Mouse (Mus musculus) bone marrow macrophage, adult 2 months (primary cell): ENCODE data around the gene Tenm3.

Experiments used
- CTCF ChIP-seq: IDR thresholded peaks from 2 replicates; pipeline ENCODE4 v1.5.1; 2012; ENCODE audit warnings: low read depth, mild to moderate bottlenecking, low read length, moderate library complexity
- POLR2A ChIP-seq: IDR thresholded peaks from 2 replicates; pipeline ENCODE4 v1.6.1; 2012; ENCODE audit warnings: mild to moderate bottlenecking, low read depth, low read length, borderline replicate concordance

DNA sequence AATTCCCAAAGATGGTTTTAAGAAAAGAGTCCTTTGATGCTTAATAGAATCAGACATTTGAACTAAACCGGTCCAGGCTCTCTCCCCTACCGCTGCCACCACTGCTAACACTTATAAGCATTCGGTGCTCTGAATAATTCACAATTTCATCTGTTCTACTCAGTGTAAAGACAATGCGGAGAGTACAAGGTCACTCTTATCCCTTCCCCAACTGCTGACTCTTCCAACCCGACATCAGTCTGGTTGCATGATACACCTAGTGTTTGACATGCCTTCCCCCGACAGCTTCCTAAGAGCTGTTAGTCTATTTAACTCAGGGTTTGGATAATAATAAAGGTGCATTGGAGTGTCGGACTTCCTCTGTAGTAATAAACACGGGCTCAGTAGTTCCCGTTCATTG lies 128.1 kb downstream of the Tenm3 start:
- no peak for TF ChIP-seq POLR2A
- no peak for TF ChIP-seq CTCF
